Mouse (Mus musculus) 3134 (cell line): ENCODE measurements around the gene Sez6.

Source experiments
- DNase-seq: peaks from one replicate; pipeline ENCODE4 v3.0.0-alpha.2; 2011; ENCODE audit warnings: low spot score; ENCODE audit not compliant: insufficient read length; ENCODE audit errors: extremely low read depth

Gene Sez6

GRCm38 (mm10) chr11:77930751-77931540, at the start of gene Sez6:
Sez6 (plus strand) TSS chr11:77930800.
- no peak for DNase-seq

- DNase-seq, result no peak
Observed at GRCm38 (mm10) chr11:77884524-77885245, 45.9 kb upstream of the Sez6 start.

- no peak for DNase-seq
Observed at GRCm38 (mm10) chr11:77885246-77885575, 45.4 kb upstream of the Sez6 start.

- no peak for DNase-seq
Observed at GRCm38 (mm10) chr11:77887373-77887960, 43.1 kb upstream of the Sez6 start.

GRCm38 (mm10) chr11:77888846-77889245, 41.8 kb upstream of the Sez6 start:
- no peak for DNase-seq

- DNase-seq, result no peak
Observed at GRCm38 (mm10) chr11:77889484-77889883, 41.1 kb upstream of the Sez6 start.

GRCm38 (mm10) chr11:77890648-77891258, 39.8 kb upstream of the Sez6 start:
- DNase-seq, result no peak

- DNase-seq, result no peak
Observed at GRCm38 (mm10) chr11:77892883-77893282, 37.7 kb upstream of the Sez6 start.

- no peak for DNase-seq
Observed at GRCm38 (mm10) chr11:77893283-77893682, 37.3 kb upstream of the Sez6 start.

GRCm38 (mm10) chr11:77893787-77894718, 36.5 kb upstream of the Sez6 start, which contains the start of gene Pipox:
Pipox (minus strand) TSS chr11:77894096.
- peak; percentile 57 for DNase-seq

- DNase-seq, result no peak
Observed at GRCm38 (mm10) chr11:77894967-77895366, 35.6 kb upstream of the Sez6 start.

GRCm38 (mm10) chr11:77896011-77896410, 34.6 kb upstream of the Sez6 start:
- DNase-seq, result no peak

GRCm38 (mm10) chr11:77896480-77896819, 34.1 kb upstream of the Sez6 start:
- DNase-seq, result no peak

GRCm38 (mm10) chr11:77896820-77897805, 33.5 kb upstream of the Sez6 start:
- no peak for DNase-seq

- no peak for DNase-seq
Observed at GRCm38 (mm10) chr11:77900187-77900586, 30.4 kb upstream of the Sez6 start.

GRCm38 (mm10) chr11:77900696-77901095, 29.9 kb upstream of the Sez6 start:
- no peak for DNase-seq

GRCm38 (mm10) chr11:77901366-77901765, 29.2 kb upstream of the Sez6 start:
- DNase-seq, result no peak

- no peak for DNase-seq
Observed at GRCm38 (mm10) chr11:77901775-77902355, 28.7 kb upstream of the Sez6 start.

- DNase-seq, result no peak
Observed at GRCm38 (mm10) chr11:77903761-77904160, 26.8 kb upstream of the Sez6 start.
